Mouse (Mus musculus): Measurements from ENCODE around the gene Txndc9. TPM values are rescaled to one million over a fixed set of nuclear protein-coding genes. Genes with fewer than 3 reads are reported as not detected.

The Txndc9 gene
- total and polyA plus RNA-seq, 3 experiments, result 65.5 to 102 (median 74.6) TPM

GRCm38 (mm10) chr1:38012104-38012503 is 14.4 kb upstream of the Txndc9 start:
- Histone ChIP-seq H3K4me1 (ENCODE audit: control insufficient read depth in 1 of 2, insufficient read depth in 2 of 2, low read length in 2 of 2) (peaks cover 29 to 36% of the 10 kb centered on the region in 2 experiments), H3K9me3 (replicated peaks; ENCODE audit: insufficient read depth, low read length) (no peaks in the 10 kb centered on the region), H3K79me2 (ENCODE audit: control insufficient read depth, insufficient read depth, low read length, poor library complexity) (peaks cover 68% of the 10 kb centered on the region), H3K9ac (ENCODE audit: control insufficient read depth, low read depth, low read length, poor library complexity, severe bottlenecking) (no peak overlapping the region), H3K4me3 (ENCODE audit: control insufficient read depth in 1 of 2, insufficient read depth in 1 of 2, low read depth in 2 of 2, low read length in 2 of 2) (no peak overlapping the region), H3K27ac (ENCODE audit: control insufficient read depth, low read depth, low read length) (peak overlapping the region; percentile 31), H3K27me3 (ENCODE audit: control insufficient read depth in 1 of 2, insufficient read depth in 2 of 2, low read length in 2 of 2) (no peaks in the 10 kb centered on the region), H3K36me3 (ENCODE audit: control insufficient read depth in 1 of 2, insufficient read depth in 2 of 2, low read length in 2 of 2) (peaks cover 3 to 48% of the 10 kb centered on the region in 2 experiments; a peak in 3 of 4 replicates)
- TF ChIP-seq TBP (IDR thresholded peaks at IDR 0.05; ENCODE audit: low read depth, low read length) (no peak), ZNF384 (IDR thresholded peaks at IDR 0.05; ENCODE audit: low read depth, low read length) (no peak), MAFK (IDR thresholded peaks at IDR 0.05; ENCODE audit: borderline replicate concordance, low read depth, low read length) (no peak), ZMIZ1 (IDR thresholded peaks at IDR 0.05; ENCODE audit: low read depth, low read length) (no peak), KAT2A (conservative IDR thresholded peaks at IDR 0.05; ENCODE audit: low read depth, low read length) (no peak), MAX (IDR thresholded peaks at IDR 0.05; ENCODE audit: low read length) (no peak), TAL1 (IDR thresholded peaks at IDR 0.05; ENCODE audit: low read length) (no peak), E2F4 (IDR thresholded peaks at IDR 0.05; ENCODE audit: borderline replicate concordance, low read depth, low read length) (no peak), CHD1 (IDR thresholded peaks at IDR 0.05; ENCODE audit: low read depth, low read length) (no peak), POLR2AphosphoS2 (IDR thresholded peaks at IDR 0.05; ENCODE audit: low read length) (no peak), USF2 (IDR thresholded peaks at IDR 0.05; ENCODE audit: borderline replicate concordance in 1 of 2, insufficient read depth in 1 of 2, low read depth in 1 of 2, low read length in 2 of 2) (no peak), EP300 (IDR thresholded peaks at IDR 0.05; ENCODE audit: low read depth in 1 of 2, low read length in 2 of 2) (no peak), CHD2 (IDR thresholded peaks at IDR 0.05; ENCODE audit: low read length) (no peak)
- peak; percentile 46 for DNase-seq (ENCODE audit: low read depth, low spot score)

GRCm38 (mm10) chr1:38011647-38012046 is 14.0 kb upstream of the Txndc9 start:
- Histone ChIP-seq H3K27me3 (ENCODE audit: control insufficient read depth in 1 of 2, insufficient read depth in 2 of 2, low read length in 2 of 2) (no peaks in the 10 kb centered on the region), H3K9ac (ENCODE audit: control insufficient read depth, low read depth, low read length, poor library complexity, severe bottlenecking) (no peak overlapping the region), H3K27ac (ENCODE audit: control insufficient read depth, low read depth, low read length) (peak overlapping the region; percentile 28; the same call in 1 of the 2 replicates), H3K4me3 (ENCODE audit: control insufficient read depth in 1 of 2, insufficient read depth in 1 of 2, low read depth in 2 of 2, low read length in 2 of 2) (no peak overlapping the region), H3K4me1 (ENCODE audit: control insufficient read depth in 1 of 2, insufficient read depth in 2 of 2, low read length in 2 of 2) (peaks cover 32 to 36% of the 10 kb centered on the region in 2 experiments), H3K36me3 (ENCODE audit: control insufficient read depth in 1 of 2, insufficient read depth in 2 of 2, low read length in 2 of 2) (peaks cover 0 to 52% of the 10 kb centered on the region in 2 experiments; a peak in 3 of 4 replicates), H3K9me3 (replicated peaks; ENCODE audit: insufficient read depth, low read length) (no peaks in the 10 kb centered on the region), H3K79me2 (ENCODE audit: control insufficient read depth, insufficient read depth, low read length, poor library complexity) (peaks cover 72% of the 10 kb centered on the region)
- peak; percentile 94 for DNase-seq (ENCODE audit: low read depth, low spot score)
- TF ChIP-seq CTCF (IDR thresholded peaks at IDR 0.05 in 2 of 3, conservative IDR thresholded peaks at IDR 0.05 in 1 of 3; ENCODE audit: control insufficient read depth in 1 of 3, insufficient read depth in 1 of 3, low read depth in 2 of 3, low read length in 3 of 3, poor library complexity in 1 of 3, severe bottlenecking in 1 of 3), result peak in 1 of 3 experiments; percentile 19; a peak in 2 of 6 replicates
- peak; percentile 69 for TF ChIP-seq RCOR1 (IDR thresholded peaks at IDR 0.05; ENCODE audit: low read depth, low read length)
- TF ChIP-seq SMC3 (IDR thresholded peaks at IDR 0.05; ENCODE audit: low read depth, low read length), result no peak; the same call in 1 of the 2 replicates
- peak; percentile 85 for TF ChIP-seq SIN3A (IDR thresholded peaks at IDR 0.05; ENCODE audit: low read length)
- TF ChIP-seq MYC (IDR thresholded peaks at IDR 0.05; ENCODE audit: low read depth, low read length), result peak; percentile 79
- no peak for TF ChIP-seq CHD1 (IDR thresholded peaks at IDR 0.05; ENCODE audit: low read depth, low read length)
- TF ChIP-seq USF1 (IDR thresholded peaks at IDR 0.05; ENCODE audit: low read depth, low read length), result peak; percentile 43; the same call in 1 of the 2 replicates
- TF ChIP-seq GATA1 (IDR thresholded peaks at IDR 0.05; ENCODE audit: low read depth, low read length), result peak; percentile 83
- peak; percentile 95 for TF ChIP-seq MXI1 (IDR thresholded peaks at IDR 0.05; ENCODE audit: low read depth, low read length)
- no peak for TF ChIP-seq ZKSCAN1 (IDR thresholded peaks at IDR 0.05; ENCODE audit: low read depth, low read length)
- TF ChIP-seq TCF12 (IDR thresholded peaks at IDR 0.05; ENCODE audit: low read depth, low read length), result peak; percentile 79
- no peak for TF ChIP-seq MYB (IDR thresholded peaks at IDR 0.05; ENCODE audit: low read depth, low read length)
- TF ChIP-seq EP300 (IDR thresholded peaks at IDR 0.05; ENCODE audit: low read depth in 1 of 2, low read length in 2 of 2), result peak; percentile 69 to 77
- peak; percentile 95 for TF ChIP-seq TAL1 (IDR thresholded peaks at IDR 0.05; ENCODE audit: low read length)
- peak; percentile 78; the same call in 1 of the 2 replicates for TF ChIP-seq BHLHE40 (IDR thresholded peaks at IDR 0.05; ENCODE audit: borderline replicate concordance, low read depth, low read length)
- no peak for TF ChIP-seq POLR2AphosphoS2 (IDR thresholded peaks at IDR 0.05; ENCODE audit: low read length)
- TF ChIP-seq GABPA (IDR thresholded peaks at IDR 0.05; ENCODE audit: low read depth, low read length), result no peak
- peak; percentile 78 for TF ChIP-seq ETS1 (IDR thresholded peaks at IDR 0.05; ENCODE audit: low read depth, low read length)
- 0 out of 2 replicates have a peak, but pooled peaks have one; percentile 45 for TF ChIP-seq HCFC1 (IDR thresholded peaks at IDR 0.05; ENCODE audit: low read depth, low read length)
- no peak for TF ChIP-seq MAZ (IDR thresholded peaks at IDR 0.05; ENCODE audit: low read depth, low read length)
- TF ChIP-seq MAX (IDR thresholded peaks at IDR 0.05; ENCODE audit: low read length), result peak; percentile 85
- peak; percentile 35; the same call in 1 of the 2 replicates for TF ChIP-seq ELF1 (IDR thresholded peaks at IDR 0.05; ENCODE audit: low read depth, low read length)

Data from MEL (cell line).